26 mouse cellular contexts compared by ENCODE assay signal in the genomic region with DNA sequence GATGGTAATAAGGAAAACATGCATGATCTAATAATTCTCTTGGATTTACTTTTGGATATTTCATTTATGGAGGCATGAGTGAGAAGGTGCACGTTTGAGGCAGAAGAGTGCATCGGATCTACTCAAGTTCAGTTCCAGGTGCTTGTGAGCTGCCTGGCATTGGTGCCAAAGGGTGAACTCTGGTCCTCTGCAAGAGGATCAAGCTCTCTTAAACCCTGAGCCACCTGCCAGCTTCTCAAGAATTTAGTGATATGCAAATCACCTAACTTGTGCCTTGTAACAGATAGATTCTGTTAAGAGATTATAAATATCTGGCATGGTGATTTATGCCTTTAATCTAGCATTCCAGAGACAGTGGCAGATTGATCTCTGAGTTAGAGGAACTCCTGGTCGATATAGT. TPM values are rescaled to one million over a fixed set of nuclear protein-coding genes. Genes with fewer than 3 reads are reported as not detected.
"Had no signal": no experiment of that assay in that cellular context is flagged by ENCODE, and none has a peak within 500 bp of the region (broad histone marks: within the 10 kb centered on the region; RNA-seq: fewer than 3 reads in every experiment).

No protein-coding gene starts in this region.

- DNase-seq: lung, adult 18-20 months; lung, embryonic 14.5 days; lung, postnatal 10 days; lung, postnatal 4 days; midbrain, embryonic 14.5 days; retina, postnatal 1 day; right cerebral cortex, adult 18-20 months; right cerebral cortex, postnatal 25 days; right cerebral cortex, postnatal 4 days; spleen, adult 18-20 months; thymus, adult 18-20 months; thymus, postnatal 14 days; thymus, postnatal 36 days had no signal

- ATAC-seq: midbrain, embryonic 16.5 days had no signal

- H3K27ac ChIP-seq: midbrain, embryonic 10.5 days; midbrain, embryonic 12.5 days; neural tube, embryonic 13.5 days; neural tube, embryonic 15.5 days had no signal

- H3K9ac ChIP-seq: lung, embryonic 14.5 days; midbrain, embryonic 12.5 days; neural tube, embryonic 13.5 days; neural tube, embryonic 15.5 days had no signal

- H3K9me3 ChIP-seq: midbrain, embryonic 10.5 days; midbrain, embryonic 12.5 days; neural tube, embryonic 13.5 days; neural tube, embryonic 15.5 days had no signal

- H3K36me3 ChIP-seq: midbrain, embryonic 12.5 days; neural tube, embryonic 13.5 days; neural tube, embryonic 15.5 days had no signal

- H3K4me3 ChIP-seq: midbrain, embryonic 10.5 days; midbrain, embryonic 12.5 days; myocyte; neural tube, embryonic 13.5 days; neural tube, embryonic 15.5 days had no signal

- H3K27me3 ChIP-seq: midbrain, embryonic 12.5 days; neural tube, embryonic 13.5 days; neural tube, embryonic 15.5 days had no signal

- H3K4me2 ChIP-seq: lung, embryonic 14.5 days; midbrain, embryonic 12.5 days; neural tube, embryonic 13.5 days; neural tube, embryonic 15.5 days had no signal

RNA-seq across cellular contexts. Expression of gene Lyg1, which starts 45.5 kb away (rescaled TPM):
- total RNA-seq: megakaryocyte, adult 5-6 weeks; megakaryocyte-erythroid progenitor cell, adult 5-6 weeks had no signal
- polyA plus RNA-seq: lung, embryonic 14.5 days; lung, embryonic 16.5 days; midbrain, embryonic 10.5 days; midbrain, embryonic 12.5 days; midbrain, embryonic 14.5 days; midbrain, embryonic 16.5 days; myocyte; neural tube, embryonic 11.5 days; neural tube, embryonic 13.5 days; neural tube, embryonic 15.5 days; small intestine, adult 2 months; stomach, embryonic 14.5 days; stomach, embryonic 16.5 days had no signal
